Mouse (Mus musculus) bone marrow, adult 2 months (tissue): Measurements from ENCODE around the gene 1700025C18Rik. TPM values are rescaled to one million over a fixed set of nuclear protein-coding genes. Genes with fewer than 3 reads are reported as not detected.

Experiments
- H3K27ac ChIP-seq: fragments of 200-500 bp; 2 replicates; pipeline ENCODE4 v1.5.1; 2012; ENCODE audit warnings: low read depth, mild to moderate bottlenecking, control low read depth, inconsistent platforms, low read length; ENCODE audit not compliant: control insufficient read depth, poor library complexity, insufficient read depth
- H3K4me1 ChIP-seq: fragments of 200-500 bp; 2 replicates; pipeline ENCODE4 v1.6.1; 2011; ENCODE audit warnings: low read length; ENCODE audit not compliant: control insufficient read depth, insufficient read depth
- H3K4me3 ChIP-seq: fragments of 200-500 bp; replicated peaks from 2 replicates; pipeline ENCODE3; 2011; ENCODE audit warnings: mild to moderate bottlenecking, low read depth, low read length, control low read depth; ENCODE audit not compliant: control insufficient read depth
- CTCF ChIP-seq: fragments of 200-500 bp; IDR thresholded peaks from 2 replicates; pipeline ENCODE4 v1.5.1; 2011; ENCODE audit warnings: low read length, control low read depth; ENCODE audit not compliant: control insufficient read depth, insufficient read depth
- POLR2A ChIP-seq: fragments of 200-500 bp; IDR thresholded peaks from 2 replicates; pipeline ENCODE4 v1.6.1; 2011; ENCODE audit warnings: low read depth, mild to moderate bottlenecking, control low read depth, low read length, borderline replicate concordance; ENCODE audit not compliant: control insufficient read depth
- WGBS: fragments of 180-500 bp; shearing (Covaris S2); methylation state at CpG from one replicate; pipeline ENCODE4 v1.1.7; 2018; 5-methylcytosine and 5-hydroxymethylcytosine counted together
- polyA plus RNA-seq: library from polyadenylated mRNA; stranded (reverse); fragments of >200 nt; gene quantifications from 2 replicates; pipeline ENCODE4 v1.2.4, GENCODE M21; 2011; ENCODE audit warnings: low replicate concordance; ENCODE audit not compliant: missing spikeins, insufficient read depth, insufficient read length

1700025C18Rik gene
- not detected in 2 replicates for polyA plus RNA-seq

GRCm38 (mm10) chr2:165090650-165091049 lies at the start of gene 1700025C18Rik:
TSS of gene 1700025C18Rik (minus strand) at chr2:165090750.
- WGBS = 63% methylated on average over 2 of the region's 2 CpGs

GRCm38 (mm10) chr2:165136049-165136448 lies 45.5 kb upstream of the 1700025C18Rik start:
- H3K27ac ChIP-seq = no peak overlapping the region
- WGBS = 35% methylated on average over 16 of the region's 16 CpGs
- no peak overlapping the region for H3K4me3 ChIP-seq
- TF ChIP-seq POLR2A (no peak), CTCF (no peak)
- H3K4me1 ChIP-seq = no peaks in the 10 kb centered on the region

More at GRCm38 (mm10) chr2:165090650-165091049, at the start of gene 1700025C18Rik:
- Histone ChIP-seq H3K4me1 (no peaks in the 10 kb centered on the region), H3K27ac (no peak within 1 kb of the TSS), H3K4me3 (no peak within 1 kb of the TSS)
- no peak for TF ChIP-seq CTCF
- TF ChIP-seq POLR2A = no peak

GRCm38 (mm10) chr2:165133566-165133965 lies 43.0 kb upstream of the 1700025C18Rik start:
- Histone ChIP-seq H3K4me3 (no peak overlapping the region), H3K27ac (no peak overlapping the region), H3K4me1 (no peaks in the 10 kb centered on the region)
- 2% methylated on average over 15 of the region's 15 CpGs for WGBS
- TF ChIP-seq CTCF (no peak), POLR2A (no peak)

- 72% methylated on average over 12 of the region's 12 CpGs for WGBS
Observed at GRCm38 (mm10) chr2:165131428-165131827, 40.9 kb upstream of the 1700025C18Rik start.

GRCm38 (mm10) chr2:165129189-165129588 lies 38.6 kb upstream of the 1700025C18Rik start:
- TF ChIP-seq CTCF (no peak), POLR2A (no peak)
- no peak overlapping the region for H3K4me3 ChIP-seq
- H3K27ac ChIP-seq = no peak overlapping the region
- whole genome bisulfite sequencing = 65% methylated on average over 4 of the region's 4 CpGs
- no peaks in the 10 kb centered on the region for H3K4me1 ChIP-seq

More at GRCm38 (mm10) chr2:165131428-165131827, 40.9 kb upstream of the 1700025C18Rik start:
- Histone ChIP-seq H3K4me1 (no peaks in the 10 kb centered on the region), H3K4me3 (no peak overlapping the region), H3K27ac (no peak overlapping the region)
- TF ChIP-seq CTCF (no peak), POLR2A (no peak)

GRCm38 (mm10) chr2:165126896-165127562 lies 36.5 kb upstream of the 1700025C18Rik start:
- no peak overlapping the region for H3K27ac ChIP-seq
- no peak for TF ChIP-seq CTCF
- TF ChIP-seq POLR2A = no peak
- WGBS = 67% methylated on average over 10 of the region's 10 CpGs
- H3K4me3 ChIP-seq = no peak overlapping the region
- no peaks in the 10 kb centered on the region; the same call in 1 of the 2 replicates for H3K4me1 ChIP-seq

GRCm38 (mm10) chr2:165121206-165121840 lies 30.8 kb upstream of the 1700025C18Rik start:
- 25% methylated on average over 10 of the region's 10 CpGs for WGBS
- TF ChIP-seq POLR2A = no peak
- no peak for TF ChIP-seq CTCF
- H3K4me1 ChIP-seq = no peaks in the 10 kb centered on the region; the same call in 1 of the 2 replicates
- H3K27ac ChIP-seq = no peak overlapping the region
- H3K4me3 ChIP-seq = no peak overlapping the region

GRCm38 (mm10) chr2:165120765-165121164 lies 30.2 kb upstream of the 1700025C18Rik start:
- 78% methylated on average over 9 of the region's 9 CpGs for WGBS
- H3K4me1 ChIP-seq = no peaks in the 10 kb centered on the region; the same call in 1 of the 2 replicates
- TF ChIP-seq POLR2A (no peak), CTCF (no peak)
- H3K27ac ChIP-seq = no peak overlapping the region
- H3K4me3 ChIP-seq = no peak overlapping the region

- Histone ChIP-seq H3K4me3 (no peak overlapping the region), H3K4me1 (no peaks in the 10 kb centered on the region; the same call in 1 of the 2 replicates), H3K27ac (no peak overlapping the region)
- 33% methylated on average over 11 of the region's 11 CpGs for WGBS
- no peak for TF ChIP-seq POLR2A
Observed at GRCm38 (mm10) chr2:165113733-165114132, 23.2 kb upstream of the 1700025C18Rik start.
